Mouse (Mus musculus) liver, postnatal 0 days (tissue): ENCODE measurements around the gene Gdi2.
"Not testable (repeated sequence)": the region's sequence is repeated elsewhere in the genome, so short reads cannot be mapped to it uniquely, and the experiment has no call there.

Experiments
- CTCF ChIP-seq: sonication (generic); IDR thresholded peaks from 2 replicates; pipeline ENCODE4 v1.5.1; 2016; ENCODE audit warnings: antibody characterized with exemption, low read depth
- EP300 ChIP-seq: IDR thresholded peaks from 2 replicates; pipeline ENCODE4 v1.6.1; 2016; ENCODE audit warnings: antibody characterized with exemption, low read depth, mild to moderate bottlenecking

- TF ChIP-seq CTCF, EP300: not testable (repeated sequence)
These were observed 17.9 kb upstream of the Gdi2 start for GRCm38 (mm10) chr13:3519994-3520393.
